Mouse (Mus musculus): ENCODE data around the gene Brwd1. TPM values are rescaled to one million over a fixed set of nuclear protein-coding genes. Genes with fewer than 3 reads are reported as not detected.
A peak's percentile ranks its signal among the peaks of the same experiment; 100 is the strongest.

Gene Brwd1
- polyA plus RNA-seq, 1 experiment from 2014 or later, result 38.2 TPM

GRCm38 (mm10) chr16:95956618-95957017 lies 125.7 kb downstream of the Brwd1 start:
- peak; percentile 67 for TF ChIP-seq CTCF (IDR thresholded peaks at IDR 0.05)
- TF ChIP-seq EP300 (IDR thresholded peaks at IDR 0.05), result no peak
- Histone ChIP-seq H3K4me3 (ENCODE audit: low read depth, low read length) (no peak overlapping the region), H3K4me2 (replicated peaks; ENCODE audit: low read depth, low read length) (no peak overlapping the region), H3K36me3 (ENCODE audit: insufficient read depth, low read length) (no peaks in the 10 kb centered on the region), H3K9ac (replicated peaks; ENCODE audit: low read depth) (no peak overlapping the region), H3K9me3 (ENCODE audit: low read length) (no peaks in the 10 kb centered on the region), H3K27ac (ENCODE audit: low read length) (no peak overlapping the region), H3K4me1 (ENCODE audit: insufficient read depth, low read depth, low read length) (no peaks in the 10 kb centered on the region), H3K27me3 (replicated peaks; ENCODE audit: insufficient read depth, low read length) (no peaks in the 10 kb centered on the region)
- ATAC-seq, result no peak
- WGBS, result 52% methylated on average over 5 of the region's 5 CpGs
- DNase-seq (ENCODE audit: low spot score), result no peak

- H3K27me3 ChIP-seq (replicated peaks; ENCODE audit: insufficient read depth, low read length), result no peaks in the 10 kb centered on the region
- no peak for DNase-seq (ENCODE audit: low spot score)
- H3K36me3 ChIP-seq (ENCODE audit: insufficient read depth, low read length), result no peaks in the 10 kb centered on the region
- H3K9ac ChIP-seq (replicated peaks; ENCODE audit: low read depth), result no peak overlapping the region
- no peak overlapping the region for H3K4me2 ChIP-seq (replicated peaks; ENCODE audit: low read depth, low read length)
- TF ChIP-seq EP300 (IDR thresholded peaks at IDR 0.05) (no peak), CTCF (IDR thresholded peaks at IDR 0.05) (no peak)
- H3K4me1 ChIP-seq (ENCODE audit: insufficient read depth, low read depth, low read length), result no peaks in the 10 kb centered on the region
- no peaks in the 10 kb centered on the region for H3K9me3 ChIP-seq (ENCODE audit: low read length)
- WGBS, result 75% methylated on average over 5 of the region's 5 CpGs
- H3K4me3 ChIP-seq (ENCODE audit: low read depth, low read length), result no peak overlapping the region
- H3K27ac ChIP-seq (ENCODE audit: low read length), result no peak overlapping the region
- peak; percentile 16; the same call in 1 of the 2 replicates for ATAC-seq
These were observed 126.5 kb downstream of the Brwd1 start for GRCm38 (mm10) chr16:95955716-95956346.

- H3K27ac ChIP-seq (ENCODE audit: low read length), result no peak overlapping the region
- no peak overlapping the region for H3K4me2 ChIP-seq (replicated peaks; ENCODE audit: low read depth, low read length)
- H3K27me3 ChIP-seq (replicated peaks; ENCODE audit: insufficient read depth, low read length), result no peaks in the 10 kb centered on the region
- no peaks in the 10 kb centered on the region for H3K9me3 ChIP-seq (ENCODE audit: low read length)
- no peaks in the 10 kb centered on the region for H3K4me1 ChIP-seq (ENCODE audit: insufficient read depth, low read depth, low read length)
- WGBS, result 85% methylated on average over 3 of the region's 3 CpGs
- TF ChIP-seq CTCF (IDR thresholded peaks at IDR 0.05) (no peak), EP300 (IDR thresholded peaks at IDR 0.05) (no peak)
- no peak overlapping the region for H3K9ac ChIP-seq (replicated peaks; ENCODE audit: low read depth)
- DNase-seq (ENCODE audit: low spot score) (no peak), ATAC-seq (no peak)
- no peaks in the 10 kb centered on the region for H3K36me3 ChIP-seq (ENCODE audit: insufficient read depth, low read length)
- no peak overlapping the region for H3K4me3 ChIP-seq (ENCODE audit: low read depth, low read length)
These were observed 128.0 kb downstream of the Brwd1 start for GRCm38 (mm10) chr16:95954341-95954740.

DNA sequence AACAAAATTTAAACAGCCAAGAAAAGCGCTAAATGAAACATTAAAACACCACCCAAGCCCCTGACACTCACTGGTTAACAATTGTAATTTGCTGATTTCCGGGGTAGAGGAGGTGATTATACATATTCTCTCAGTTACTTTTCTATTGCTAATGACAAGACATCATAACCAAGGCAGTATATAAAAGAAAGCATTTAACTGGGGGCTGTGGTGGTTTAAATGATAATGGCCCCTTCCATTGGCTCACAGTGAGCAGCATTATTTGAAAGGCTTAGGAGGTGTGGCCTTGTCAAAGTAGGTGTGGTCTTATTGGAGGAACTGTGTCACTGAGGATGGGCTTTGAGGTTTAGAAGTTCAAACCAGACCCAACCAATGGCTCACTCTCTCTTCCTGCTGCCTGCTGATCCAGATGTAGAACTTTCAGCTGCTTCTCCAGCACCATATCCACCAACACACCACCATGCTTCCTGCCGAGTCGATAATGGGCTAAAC lies 129.1 kb downstream of the Brwd1 start:
- 89% methylated on average over 4 of the region's 4 CpGs for WGBS
- Histone ChIP-seq H3K36me3 (ENCODE audit: insufficient read depth, low read length) (no peaks in the 10 kb centered on the region), H3K9ac (replicated peaks; ENCODE audit: low read depth) (no peak overlapping the region), H3K4me1 (ENCODE audit: insufficient read depth, low read depth, low read length) (no peaks in the 10 kb centered on the region), H3K4me2 (replicated peaks; ENCODE audit: low read depth, low read length) (no peak overlapping the region), H3K27me3 (replicated peaks; ENCODE audit: insufficient read depth, low read length) (no peaks in the 10 kb centered on the region), H3K9me3 (ENCODE audit: low read length) (no peaks in the 10 kb centered on the region), H3K27ac (ENCODE audit: low read length) (no peak overlapping the region), H3K4me3 (ENCODE audit: low read depth, low read length) (no peak overlapping the region)
- no peak for TF ChIP-seq CTCF (IDR thresholded peaks at IDR 0.05)
- no peak for TF ChIP-seq EP300 (IDR thresholded peaks at IDR 0.05)
- ATAC-seq (no peak), DNase-seq (ENCODE audit: low spot score) (no peak)

GRCm38 (mm10) chr16:95951471-95951870 lies 130.9 kb downstream of the Brwd1 start:
- no peak overlapping the region for H3K9ac ChIP-seq (replicated peaks; ENCODE audit: low read depth)
- no peak for TF ChIP-seq EP300 (IDR thresholded peaks at IDR 0.05)
- no peak for TF ChIP-seq CTCF (IDR thresholded peaks at IDR 0.05)
- WGBS, result 98% methylated on average over 2 of the region's 2 CpGs
- no peak overlapping the region for H3K27ac ChIP-seq (ENCODE audit: low read length)
- no peaks in the 10 kb centered on the region for H3K9me3 ChIP-seq (ENCODE audit: low read length)
- no peak for ATAC-seq
- no peak for DNase-seq (ENCODE audit: low spot score)
- no peaks in the 10 kb centered on the region for H3K27me3 ChIP-seq (replicated peaks; ENCODE audit: insufficient read depth, low read length)
- H3K4me2 ChIP-seq (replicated peaks; ENCODE audit: low read depth, low read length), result no peak overlapping the region
- no peaks in the 10 kb centered on the region for H3K36me3 ChIP-seq (ENCODE audit: insufficient read depth, low read length)
- no peaks in the 10 kb centered on the region for H3K4me1 ChIP-seq (ENCODE audit: insufficient read depth, low read depth, low read length)
- no peak overlapping the region for H3K4me3 ChIP-seq (ENCODE audit: low read depth, low read length)

DNA sequence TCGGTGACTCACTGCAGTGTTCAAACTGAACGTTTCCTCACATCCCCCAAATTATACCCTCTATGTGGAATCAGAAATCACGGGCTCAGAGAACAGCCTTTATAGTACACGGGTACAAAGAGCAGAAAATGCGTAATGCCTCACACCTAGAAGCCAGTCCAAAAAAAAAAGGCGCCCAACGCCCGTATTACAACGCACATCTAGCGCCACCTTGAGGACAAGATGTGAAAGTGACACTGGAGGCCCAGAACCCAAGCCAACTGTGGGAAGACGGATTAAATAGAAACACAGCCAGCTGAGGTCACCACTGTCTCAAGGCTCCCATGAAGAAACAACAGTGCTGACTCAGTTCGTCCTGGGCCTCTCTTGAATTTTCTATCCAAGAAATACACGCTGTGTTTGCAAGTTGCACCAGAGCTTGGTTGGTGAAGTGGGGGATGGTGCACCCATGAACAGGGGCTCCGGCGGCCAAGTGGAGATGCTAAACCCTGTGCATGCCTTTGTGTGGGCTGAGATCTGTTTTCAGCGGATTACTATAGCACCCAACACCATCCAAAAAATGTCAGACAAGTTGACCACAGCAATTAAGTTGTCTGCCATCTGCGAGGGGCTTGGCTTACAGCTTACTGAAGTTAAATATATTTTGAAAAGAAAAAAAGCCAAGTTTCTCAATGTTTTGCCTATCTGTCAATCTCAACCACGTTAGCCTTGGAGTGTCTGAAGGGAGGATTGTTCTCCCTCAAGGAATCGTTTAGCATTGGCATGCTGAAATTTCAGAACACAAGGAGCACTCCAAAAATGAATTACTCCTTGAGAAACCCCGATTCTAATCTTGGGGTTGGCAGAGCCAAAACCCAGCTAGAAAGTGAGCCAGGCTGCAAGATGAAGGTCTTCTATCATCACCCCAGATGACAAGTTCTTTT lies 136.7 kb downstream of the Brwd1 start:
- Histone ChIP-seq H3K9ac (replicated peaks; ENCODE audit: low read depth) (no peak overlapping the region), H3K4me2 (replicated peaks; ENCODE audit: low read depth, low read length) (0 out of 2 replicates have a peak overlapping the region, but pooled peaks have one; percentile 20), H3K4me1 (ENCODE audit: insufficient read depth, low read depth, low read length) (no peaks in the 10 kb centered on the region), H3K4me3 (ENCODE audit: low read depth, low read length) (no peak overlapping the region), H3K36me3 (ENCODE audit: insufficient read depth, low read length) (no peaks in the 10 kb centered on the region), H3K9me3 (ENCODE audit: low read length) (no peaks in the 10 kb centered on the region), H3K27ac (ENCODE audit: low read length) (peak overlapping the region; percentile 8; the same call in 1 of the 2 replicates), H3K27me3 (replicated peaks; ENCODE audit: insufficient read depth, low read length) (no peaks in the 10 kb centered on the region)
- 15% methylated on average over 20 of the region's 20 CpGs for WGBS
- TF ChIP-seq CTCF (IDR thresholded peaks at IDR 0.05) (peak; percentile 96), EP300 (IDR thresholded peaks at IDR 0.05) (peak; percentile 73)
- peak; percentile 90 for ATAC-seq
- peak; percentile 96 for DNase-seq (ENCODE audit: low spot score)

Data from lung, postnatal 0 days (tissue).